Mouse (Mus musculus) MEL (cell line): ENCODE measurements around the gene Fhad1. TPM values are rescaled to one million over a fixed set of nuclear protein-coding genes. Genes with fewer than 3 reads are reported as not detected.
A peak's percentile ranks its signal among the peaks of the same experiment; 100 is the strongest.

Experiments used
- DNase-seq: peaks from one replicate; pipeline ENCODE4 v3.0.0; 2011; ENCODE audit warnings: low read depth, low spot score
- H3K27ac ChIP-seq: 2 replicates; pipeline ENCODE4 v1.5.1; 2012; ENCODE audit warnings: low read depth, mild to moderate bottlenecking, control low read depth, low read length, moderate library complexity; ENCODE audit not compliant: control insufficient read depth
- H3K27me3 ChIP-seq, 2 experiments: fragments of 150-350 bp in 1 of 2; sonication (generic) in 1 of 2; 2 replicates each; pipeline ENCODE4 v1.6.1; 2012; ENCODE audit warnings: low read length in 2 of 2, mild to moderate bottlenecking in 2 of 2, improper control_type of control experiment in 1 of 2, moderate library complexity in 1 of 2; ENCODE audit not compliant: insufficient read depth in 2 of 2, control insufficient read depth in 1 of 2
- H3K36me3 ChIP-seq, 2 experiments: 2 replicates each; pipeline ENCODE4 v1.6.1; 2012 to 2014; ENCODE audit warnings: low read length in 2 of 2, improper control_type of control experiment in 1 of 2, inconsistent platforms in 1 of 2, mild to moderate bottlenecking in 1 of 2; ENCODE audit not compliant: insufficient read depth in 2 of 2, control insufficient read depth in 1 of 2
- H3K4me1 ChIP-seq, 2 experiments: fragments of 150-350 bp in 1 of 2; sonication (generic) in 1 of 2; 2 replicates each; pipeline ENCODE4 v1.6.1; 2012; ENCODE audit warnings: low read length in 2 of 2, improper control_type of control experiment in 1 of 2, mild to moderate bottlenecking in 1 of 2; ENCODE audit not compliant: insufficient read depth in 2 of 2, control insufficient read depth in 1 of 2
- H3K4me3 ChIP-seq, 2 experiments: fragments of 150-350 bp in 1 of 2; sonication (generic) in 1 of 2; 2 replicates each; pipeline ENCODE4 v1.5.1; 2012; ENCODE audit warnings: low read depth in 2 of 2, low read length in 2 of 2, mild to moderate bottlenecking in 2 of 2, moderate library complexity in 2 of 2, control low read depth in 1 of 2, improper control_type of control experiment in 1 of 2; ENCODE audit not compliant: control insufficient read depth in 1 of 2, insufficient read depth in 1 of 2
- H3K79me2 ChIP-seq: 2 replicates; pipeline ENCODE4 v1.6.1; 2012; ENCODE audit warnings: mild to moderate bottlenecking, low read length, moderate library complexity; ENCODE audit not compliant: control insufficient read depth, poor library complexity, insufficient read depth
- H3K9ac ChIP-seq: 2 replicates; pipeline ENCODE4 v1.6.1; 2012; ENCODE audit warnings: low read depth, mild to moderate bottlenecking, control low read depth, low read length, moderate library complexity; ENCODE audit not compliant: control insufficient read depth, poor library complexity, severe bottlenecking
- H3K9me3 ChIP-seq: fragments of 150-350 bp; sonication (generic); replicated peaks from 2 replicates; pipeline ENCODE4 v1.6.1; 2012; ENCODE audit warnings: mild to moderate bottlenecking, low read length, improper control_type of control experiment, moderate library complexity; ENCODE audit not compliant: insufficient read depth
- BHLHE40 ChIP-seq: IDR thresholded peaks from 2 replicates; pipeline ENCODE4 v1.6.1; 2012; ENCODE audit warnings: low read depth, mild to moderate bottlenecking, inconsistent platforms, low read length, improper control_type of control experiment, borderline replicate concordance
- CHD2 ChIP-seq: IDR thresholded peaks from 2 replicates; pipeline ENCODE4 v1.6.1; 2011; ENCODE audit warnings: low read length, improper control_type of control experiment
- CTCF ChIP-seq, 3 experiments: IDR thresholded peaks in 2 of 3; conservative IDR thresholded peaks in 1 of 3; 2 replicates each; pipeline ENCODE4 v1.5.1; 2011 to 2012; ENCODE audit warnings: low read length in 3 of 3, low read depth in 2 of 3, mild to moderate bottlenecking in 2 of 3, improper control_type of control experiment in 1 of 3, inconsistent platforms in 1 of 3, mixed read lengths in 1 of 3, moderate library complexity in 1 of 3; ENCODE audit not compliant: control insufficient read depth in 1 of 3, insufficient read depth in 1 of 3, poor library complexity in 1 of 3, severe bottlenecking in 1 of 3
- E2F4 ChIP-seq: IDR thresholded peaks from 2 replicates; pipeline ENCODE4 v1.6.1; 2011; ENCODE audit warnings: low read depth, low read length, improper control_type of control experiment, borderline replicate concordance
- ELF1 ChIP-seq: IDR thresholded peaks from 2 replicates; pipeline ENCODE4 v1.6.1; 2014; ENCODE audit warnings: low read depth, mild to moderate bottlenecking, inconsistent platforms, low read length, improper control_type of control experiment, moderate library complexity
- ETS1 ChIP-seq: IDR thresholded peaks from 2 replicates; pipeline ENCODE4 v1.6.1; 2012; ENCODE audit warnings: low read depth, mild to moderate bottlenecking, inconsistent platforms, low read length, improper control_type of control experiment, moderate library complexity
- GABPA ChIP-seq: IDR thresholded peaks from 2 replicates; pipeline ENCODE4 v1.6.1; 2012; ENCODE audit warnings: low read depth, mild to moderate bottlenecking, inconsistent platforms, low read length, improper control_type of control experiment, moderate library complexity
- GATA1 ChIP-seq: IDR thresholded peaks from 2 replicates; pipeline ENCODE4 v1.6.1; 2011; ENCODE audit warnings: low read depth, low read length, improper control_type of control experiment
- HCFC1 ChIP-seq: IDR thresholded peaks from 2 replicates; pipeline ENCODE4 v1.6.1; 2012; ENCODE audit warnings: low read depth, mild to moderate bottlenecking, inconsistent platforms, low read length, improper control_type of control experiment, moderate library complexity
- JUND ChIP-seq: IDR thresholded peaks from 2 replicates; pipeline ENCODE4 v1.6.1; 2011; ENCODE audit warnings: low read depth, mild to moderate bottlenecking, improper control_type of control experiment, low read length
- KAT2A ChIP-seq: conservative IDR thresholded peaks from 2 replicates; pipeline ENCODE4 v1.6.1; 2012; ENCODE audit warnings: low read depth, low read length, improper control_type of control experiment, inconsistent platforms
- MAFK ChIP-seq: IDR thresholded peaks from 2 replicates; pipeline ENCODE4 v1.6.1; 2011; ENCODE audit warnings: low read depth, mild to moderate bottlenecking, low read length, improper control_type of control experiment, borderline replicate concordance
- MAX ChIP-seq: IDR thresholded peaks from 2 replicates; pipeline ENCODE4 v1.6.1; 2011; ENCODE audit warnings: low read length, improper control_type of control experiment
- MAZ ChIP-seq: IDR thresholded peaks from 2 replicates; pipeline ENCODE4 v1.6.1; 2012; ENCODE audit warnings: low read depth, mild to moderate bottlenecking, inconsistent platforms, low read length, improper control_type of control experiment
- MEF2A ChIP-seq: IDR thresholded peaks from 2 replicates; pipeline ENCODE4 v1.6.1; 2014; ENCODE audit warnings: low read depth, mild to moderate bottlenecking, inconsistent platforms, low read length, improper control_type of control experiment; ENCODE audit not compliant: poor library complexity, insufficient replicate concordance, severe bottlenecking; ENCODE audit errors: extremely low read depth
- MXI1 ChIP-seq: IDR thresholded peaks from 2 replicates; pipeline ENCODE4 v1.6.1; 2011; ENCODE audit warnings: mild to moderate bottlenecking, low read depth, low read length, improper control_type of control experiment
- MYB ChIP-seq: IDR thresholded peaks from 2 replicates; pipeline ENCODE4 v1.6.1; 2011; ENCODE audit warnings: mild to moderate bottlenecking, low read depth, low read length, improper control_type of control experiment
- MYC ChIP-seq: IDR thresholded peaks from 2 replicates; pipeline ENCODE4 v1.6.1; 2011; ENCODE audit warnings: low read depth, mild to moderate bottlenecking, low read length, improper control_type of control experiment, moderate library complexity
- NELFE ChIP-seq: IDR thresholded peaks from 2 replicates; pipeline ENCODE4 v1.6.1; 2011; ENCODE audit warnings: low read depth, low read length, improper control_type of control experiment
- NRF1 ChIP-seq: IDR thresholded peaks from 2 replicates; pipeline ENCODE4 v1.6.1; 2014; ENCODE audit warnings: low read depth, mild to moderate bottlenecking, inconsistent platforms, low read length, improper control_type of control experiment, moderate library complexity; ENCODE audit not compliant: poor library complexity, insufficient read depth, severe bottlenecking
- POLR2A ChIP-seq, 2 experiments: IDR thresholded peaks; 2 replicates each; pipeline ENCODE4 v1.6.1; 2011 to 2012; ENCODE audit warnings: low read length in 2 of 2, mild to moderate bottlenecking in 2 of 2, control low read depth in 1 of 2, improper control_type of control experiment in 1 of 2, low read depth in 1 of 2, moderate library complexity in 1 of 2; ENCODE audit not compliant: control insufficient read depth in 1 of 2, insufficient read depth in 1 of 2, poor library complexity in 1 of 2
- POLR2AphosphoS2 ChIP-seq: IDR thresholded peaks from 2 replicates; pipeline ENCODE4 v1.6.1; 2011; ENCODE audit warnings: low read length, improper control_type of control experiment
- POLR2AphosphoS5 ChIP-seq: IDR thresholded peaks from 2 replicates; pipeline ENCODE4 v1.6.1; 2012; ENCODE audit warnings: low read depth, borderline replicate concordance, mild to moderate bottlenecking, inconsistent platforms, low read length, moderate library complexity, mixed read lengths
- RAD21 ChIP-seq: IDR thresholded peaks from 2 replicates; pipeline ENCODE4 v1.6.1; 2011; ENCODE audit warnings: mild to moderate bottlenecking, low read depth, low read length, improper control_type of control experiment
- SIN3A ChIP-seq: IDR thresholded peaks from 2 replicates; pipeline ENCODE4 v1.6.1; 2012; ENCODE audit warnings: low read length, improper control_type of control experiment, inconsistent platforms
- SMC3 ChIP-seq: IDR thresholded peaks from 2 replicates; pipeline ENCODE4 v1.6.1; 2011; ENCODE audit warnings: low read depth, low read length, improper control_type of control experiment
- TAL1 ChIP-seq: IDR thresholded peaks from 2 replicates; pipeline ENCODE4 v1.6.1; 2012; ENCODE audit warnings: mild to moderate bottlenecking, inconsistent platforms, low read length, moderate library complexity, mixed read lengths
- TCF12 ChIP-seq: IDR thresholded peaks from 2 replicates; pipeline ENCODE4 v1.6.1; 2014; ENCODE audit warnings: low read depth, mild to moderate bottlenecking, inconsistent platforms, low read length, improper control_type of control experiment, moderate library complexity
- UBTF ChIP-seq: IDR thresholded peaks from 2 replicates; pipeline ENCODE4 v1.6.1; 2012; ENCODE audit warnings: low read depth, mild to moderate bottlenecking, inconsistent platforms, low read length, improper control_type of control experiment, moderate library complexity, borderline replicate concordance; ENCODE audit not compliant: insufficient read depth
- USF1 ChIP-seq: IDR thresholded peaks from 2 replicates; pipeline ENCODE4 v1.6.1; 2014; ENCODE audit warnings: low read depth, mild to moderate bottlenecking, inconsistent platforms, low read length, improper control_type of control experiment, moderate library complexity
- USF2 ChIP-seq, 2 experiments: IDR thresholded peaks; 2 replicates each; pipeline ENCODE4 v1.6.1; 2011 to 2012; ENCODE audit warnings: improper control_type of control experiment in 2 of 2, low read length in 2 of 2, borderline replicate concordance in 1 of 2, inconsistent platforms in 1 of 2, low read depth in 1 of 2, mild to moderate bottlenecking in 1 of 2; ENCODE audit not compliant: insufficient read depth in 1 of 2
- ZC3H11A ChIP-seq: IDR thresholded peaks from 2 replicates; pipeline ENCODE4 v1.6.1; 2012; ENCODE audit warnings: low read depth, mild to moderate bottlenecking, inconsistent platforms, low read length, improper control_type of control experiment
- ZKSCAN1 ChIP-seq: IDR thresholded peaks from 2 replicates; pipeline ENCODE4 v1.6.1; 2012; ENCODE audit warnings: low read depth, mild to moderate bottlenecking, inconsistent platforms, low read length, improper control_type of control experiment, moderate library complexity
- ZMIZ1 ChIP-seq: IDR thresholded peaks from 2 replicates; pipeline ENCODE4 v1.6.1; 2012; ENCODE audit warnings: low read depth, mild to moderate bottlenecking, inconsistent platforms, low read length, improper control_type of control experiment, moderate library complexity
- ZNF384 ChIP-seq: IDR thresholded peaks from 2 replicates; pipeline ENCODE4 v1.6.1; 2012; ENCODE audit warnings: low read depth, mild to moderate bottlenecking, inconsistent platforms, low read length, improper control_type of control experiment
- polyA plus RNA-seq, 2 experiments: library from polyadenylated mRNA; stranded (reverse) in 1 of 2; unstranded in 1 of 2; fragments of >175 nt in 1 of 2; fragments of >200 nt in 1 of 2; gene quantifications; 2 replicates each; pipeline versions ENCODE4 v1.2.1 to v1.2.4; 2012; ENCODE audit warnings: low replicate concordance in 2 of 2, low read depth in 1 of 2; ENCODE audit not compliant: insufficient read length in 2 of 2, insufficient read depth in 1 of 2, missing spikeins in 1 of 2
- total RNA-seq: library from RNA; depleted of rRNA; stranded (reverse); fragments of 300-350 nt; gene quantifications from 2 replicates; pipeline ENCODE4 v1.2.3, GENCODE M21; 2012

The Fhad1 gene
- total and polyA plus RNA-seq, 3 experiments = not detected

GRCm38 (mm10) chr4:141874601-141875460 is 140.1 kb downstream of the Fhad1 start, which contains the start of gene Efhd2:
TSS of gene Efhd2 (minus strand) at chr4:141874920.
- H3K27me3 ChIP-seq = 0 out of 4 replicates have a peak, but pooled peaks cover 0 to 2% of the 10 kb centered on the region in 2 experiments
- DNase-seq = peak; percentile 85
- H3K4me3 ChIP-seq = peak within 1 kb of the TSS; percentile 65 to 95
- peaks cover 1 to 21% of the 10 kb centered on the region in 2 experiments; a peak in 3 of 4 replicates for H3K4me1 ChIP-seq
- H3K9me3 ChIP-seq = no peaks in the 10 kb centered on the region
- peaks cover 0 to 12% of the 10 kb centered on the region in 2 experiments; a peak in 1 of 4 replicates for H3K36me3 ChIP-seq
- peak within 1 kb of the TSS; percentile 95 for H3K9ac ChIP-seq
- no peak within 1 kb of the TSS for H3K27ac ChIP-seq
- H3K79me2 ChIP-seq = peaks cover 19% of the 10 kb centered on the region
- TF ChIP-seq POLR2A (IDR thresholded peaks at IDR 0.05; ENCODE audit: control insufficient read depth in 1 of 2, insufficient read depth in 1 of 2, low read depth in 1 of 2, low read length in 2 of 2, poor library complexity in 1 of 2) (peak; percentile 82 to 92), HCFC1 (peak; percentile 38), ZKSCAN1 (no peak), NELFE (peak; percentile 81), MYC (0 out of 2 replicates have a peak, but pooled peaks have one; percentile 33), GATA1 (peak; percentile 49; the same call in 1 of the 2 replicates), ZNF384 (no peak), CTCF (IDR thresholded peaks at IDR 0.05 in 2 of 3, conservative IDR thresholded peaks at IDR 0.05 in 1 of 3; ENCODE audit: control insufficient read depth in 1 of 3, insufficient read depth in 1 of 3, low read depth in 2 of 3, low read length in 3 of 3, poor library complexity in 1 of 3, severe bottlenecking in 1 of 3) (no peak), USF1 (no peak), JUND (no peak), E2F4 (0 out of 2 replicates have a peak, but pooled peaks have one; percentile 32), BHLHE40 (peak; percentile 42; the same call in 1 of the 2 replicates), ZMIZ1 (peak; percentile 71; the same call in 1 of the 2 replicates), SMC3 (no peak), UBTF (no peak), TCF12 (peak; percentile 33; the same call in 1 of the 2 replicates), MEF2A (no peak), POLR2AphosphoS5 (no peak), USF2 (IDR thresholded peaks at IDR 0.05; ENCODE audit: borderline replicate concordance in 1 of 2, insufficient read depth in 1 of 2, low read depth in 1 of 2, low read length in 2 of 2) (no peak), CHD2 (no peak), MAX (peak; percentile 72), SIN3A (peak; percentile 75), MYB (no peak), MAZ (peak; percentile 71; the same call in 1 of the 2 replicates), TAL1 (peak; percentile 79), ZC3H11A (no peak), MAFK (no peak), POLR2AphosphoS2 (peak; percentile 65; the same call in 1 of the 2 replicates), ELF1 (peak; percentile 82), ETS1 (no peak), NRF1 (no peak), MXI1 (peak; percentile 64), KAT2A (no peak), GABPA (no peak), RAD21 (no peak)
